Mouse (Mus musculus) embryonic facial prominence, embryonic 13.5 days (tissue): ENCODE results near the gene Bcas3. TPM values are rescaled to one million over a fixed set of nuclear protein-coding genes. Genes with fewer than 3 reads are reported as not detected.

Experiments used
- ATAC-seq: fragments of 200-750 bp; cut with Nextera tagmentation; 2 replicates; pipeline ENCODE4 v1.8.0; 2017; ENCODE audit warnings: low read depth; ENCODE audit not compliant: insufficient number of reproducible peaks, insufficient read depth, low FRiP score, low TSS enrichment
- H3K27ac ChIP-seq: fragments of 300-500 bp; sonication (generic); 2 replicates; pipeline ENCODE4 v1.5.1; 2015; ENCODE audit warnings: moderate library complexity, mild to moderate bottlenecking, inconsistent platforms
- H3K27me3 ChIP-seq: fragments of 300-500 bp; sonication (generic); 2 replicates; pipeline ENCODE4 v1.6.1; 2015; ENCODE audit warnings: mild to moderate bottlenecking, inconsistent platforms
- H3K36me3 ChIP-seq: fragments of 300-500 bp; sonication (generic); 2 replicates; pipeline ENCODE4 v1.6.1; 2015; ENCODE audit warnings: mild to moderate bottlenecking, inconsistent platforms
- H3K4me1 ChIP-seq: fragments of 300-500 bp; sonication (generic); 2 replicates; pipeline ENCODE4 v1.6.1; 2015; ENCODE audit warnings: inconsistent platforms
- H3K4me2 ChIP-seq: fragments of 300-500 bp; sonication (generic); 2 replicates; pipeline ENCODE4 v1.6.1; 2015; ENCODE audit warnings: moderate library complexity, mild to moderate bottlenecking, inconsistent platforms
- H3K4me3 ChIP-seq: fragments of 300-500 bp; sonication (generic); 2 replicates; pipeline ENCODE4 v1.5.1; 2015; ENCODE audit warnings: mild to moderate bottlenecking, inconsistent platforms
- H3K9ac ChIP-seq: fragments of 300-500 bp; sonication (generic); 2 replicates; pipeline ENCODE4 v1.6.1; 2015; ENCODE audit warnings: mild to moderate bottlenecking, inconsistent platforms
- H3K9me3 ChIP-seq: fragments of 300-500 bp; sonication (generic); 2 replicates; pipeline ENCODE4 v1.6.1; 2016; ENCODE audit warnings: inconsistent platforms
- WGBS: fragments of 180-500 bp; shearing (Covaris S2); methylation state at CpG from one replicate; pipeline ENCODE4 v1.1.7; 2015; ENCODE audit warnings: mixed read lengths; 5-methylcytosine and 5-hydroxymethylcytosine counted together
- polyA plus RNA-seq: library from polyadenylated mRNA; unstranded; fragments of >200 nt; fragmentation: Nextera tagmentation; extraction: Ambion mirVana; gene quantifications from 2 replicates; pipeline ENCODE4 v1.2.1, GENCODE M21; 2015

The Bcas3 gene
- polyA plus RNA-seq, 1 experiment from 2014 or later: 33.1 TPM

DNA sequence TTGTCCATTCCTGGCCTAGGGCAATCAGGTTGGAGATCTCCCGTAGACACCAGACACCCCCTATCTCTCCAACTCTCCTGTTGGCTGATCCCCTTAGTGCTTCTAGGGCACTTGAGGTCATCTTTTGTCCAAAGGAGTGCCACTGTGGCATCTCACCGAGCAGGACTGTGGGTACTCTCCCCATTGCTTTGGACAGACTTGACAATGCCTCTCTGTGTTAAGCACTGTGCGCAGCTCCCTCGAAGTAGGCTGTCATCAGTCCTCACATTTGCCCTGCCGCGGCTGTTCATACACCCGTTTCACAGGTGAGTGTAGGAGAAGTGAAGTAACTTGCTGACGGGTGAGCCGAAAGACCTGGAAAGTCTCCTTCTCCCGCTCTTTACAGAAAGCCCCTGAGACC is 366.1 kb downstream of the Bcas3 start:
- Histone ChIP-seq H3K9me3 (no peaks in the 10 kb centered on the region), H3K27me3 (peaks cover 10% of the 10 kb centered on the region; the same call in 1 of the 2 replicates), H3K27ac (no peak overlapping the region), H3K4me3 (no peak overlapping the region), H3K4me1 (peaks cover 37% of the 10 kb centered on the region), H3K4me2 (no peak overlapping the region), H3K36me3 (no peaks in the 10 kb centered on the region), H3K9ac (no peak overlapping the region)
- no peak for ATAC-seq
- WGBS: 81% methylated on average over 10 of the region's 10 CpGs

DNA sequence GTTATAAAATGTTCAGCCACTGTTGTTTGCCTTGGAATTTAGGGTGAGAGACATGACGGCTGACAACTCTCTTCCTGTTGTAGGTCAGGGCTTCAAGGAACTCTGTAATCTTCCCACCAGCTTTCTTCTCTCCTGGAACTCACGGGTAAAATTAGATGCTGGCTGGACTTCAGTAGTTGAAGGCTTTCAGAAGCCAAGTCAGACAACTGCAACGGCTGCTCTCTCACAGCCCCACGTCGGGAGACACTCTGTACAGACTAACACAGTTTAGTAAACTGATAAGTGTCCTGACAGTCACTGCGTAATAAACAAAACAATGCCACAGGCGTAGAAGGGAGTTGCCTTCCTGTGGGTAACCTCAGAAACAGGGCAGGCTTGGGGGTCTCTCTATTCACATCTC is 366.8 kb downstream of the Bcas3 start:
- no peak overlapping the region for H3K9ac ChIP-seq
- no peak overlapping the region for H3K4me3 ChIP-seq
- H3K36me3 ChIP-seq: no peaks in the 10 kb centered on the region
- peaks cover 10% of the 10 kb centered on the region; the same call in 1 of the 2 replicates for H3K27me3 ChIP-seq
- no peaks in the 10 kb centered on the region for H3K9me3 ChIP-seq
- H3K27ac ChIP-seq: no peak overlapping the region
- no peak for ATAC-seq
- 31% methylated on average over 7 of the region's 7 CpGs for WGBS
- H3K4me1 ChIP-seq: peaks cover 30% of the 10 kb centered on the region
- no peak overlapping the region for H3K4me2 ChIP-seq

DNA sequence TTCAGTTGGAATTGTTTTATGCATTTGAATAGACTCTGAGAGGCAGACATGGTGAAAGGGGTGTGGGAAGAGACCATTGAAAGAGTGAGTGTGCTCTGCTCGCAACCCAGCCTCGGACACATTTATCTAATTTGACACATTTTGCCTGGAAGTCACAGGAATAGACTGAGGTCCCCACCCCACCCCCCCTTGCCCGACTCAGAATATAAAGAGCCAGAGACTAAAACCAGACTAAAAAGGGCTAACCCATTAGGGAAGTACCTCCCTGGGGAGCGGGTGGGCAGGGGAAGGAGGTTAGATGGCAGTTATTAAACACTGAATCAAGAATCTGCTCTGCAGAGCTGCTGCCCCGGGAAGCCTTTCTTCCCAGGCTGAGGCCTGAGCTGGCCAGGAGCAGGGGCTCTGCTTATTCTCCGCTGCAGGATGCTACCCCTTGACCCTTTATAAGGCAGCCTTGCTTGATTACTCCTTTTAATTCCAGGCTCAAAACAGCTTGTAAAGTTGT is 367.4 kb downstream of the Bcas3 start:
- 15% methylated on average over 6 of the region's 6 CpGs for WGBS

DNA sequence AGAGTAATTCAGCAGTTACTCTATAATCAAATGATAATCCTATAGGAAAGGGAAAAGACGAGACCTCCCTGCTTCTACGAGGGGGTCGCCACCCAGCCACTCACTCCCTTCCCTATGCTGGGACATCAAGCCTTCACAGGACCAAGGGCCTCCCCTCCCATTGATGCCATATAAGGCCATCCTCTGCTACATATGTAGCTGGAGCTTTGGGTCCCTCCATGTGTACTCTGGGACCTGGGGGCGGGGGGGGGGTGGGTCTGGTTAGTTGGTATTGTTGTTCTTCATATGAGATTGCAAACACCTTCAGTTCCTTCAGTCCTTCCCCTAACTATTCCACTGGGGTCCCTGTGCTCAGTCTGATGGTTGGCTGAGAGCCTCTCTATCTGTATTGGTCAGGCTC is 369.0 kb downstream of the Bcas3 start:
- Histone ChIP-seq H3K4me3 (no peak overlapping the region), H3K36me3 (no peaks in the 10 kb centered on the region), H3K9ac (no peak overlapping the region), H3K4me1 (peaks cover 19% of the 10 kb centered on the region), H3K4me2 (no peak overlapping the region), H3K9me3 (no peaks in the 10 kb centered on the region), H3K27me3 (0 out of 2 replicates have a peak, but pooled peaks cover 7% of the 10 kb centered on the region), H3K27ac (no peak overlapping the region)
- 86% methylated on average over 4 of the region's 4 CpGs for WGBS
- no peak for ATAC-seq

More for the DNA sequence above, 367.4 kb downstream of the Bcas3 start:
- peaks cover 10% of the 10 kb centered on the region; the same call in 1 of the 2 replicates for H3K27me3 ChIP-seq
- no peaks in the 10 kb centered on the region for H3K9me3 ChIP-seq
- H3K9ac ChIP-seq: no peak overlapping the region
- peaks cover 26% of the 10 kb centered on the region for H3K4me1 ChIP-seq
- H3K4me3 ChIP-seq: no peak overlapping the region
- H3K27ac ChIP-seq: no peak overlapping the region
- no peak for ATAC-seq
- H3K36me3 ChIP-seq: no peaks in the 10 kb centered on the region
- H3K4me2 ChIP-seq: no peak overlapping the region

DNA sequence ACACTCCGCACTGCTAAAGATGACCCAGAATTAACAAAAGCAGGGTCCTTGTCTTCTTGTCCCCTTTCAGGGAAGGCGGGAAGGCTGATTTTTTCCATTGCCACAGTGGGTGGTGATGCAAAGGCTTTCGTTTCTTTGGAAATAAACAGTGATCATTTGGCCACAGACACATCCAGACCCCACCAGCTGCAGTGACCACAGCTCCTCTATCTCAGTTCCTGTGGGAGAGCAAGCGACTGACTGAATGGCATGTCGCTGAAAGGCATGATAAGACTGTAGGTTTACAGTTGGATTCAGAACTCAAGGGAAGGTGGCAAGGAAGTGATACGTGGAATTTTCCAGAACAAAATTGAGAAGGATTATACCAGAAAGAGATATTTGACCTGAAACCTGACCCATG is 371.2 kb downstream of the Bcas3 start:
- Histone ChIP-seq H3K9ac (no peak overlapping the region), H3K27ac (no peak overlapping the region), H3K27me3 (no peaks in the 10 kb centered on the region), H3K4me3 (no peak overlapping the region), H3K4me2 (no peak overlapping the region), H3K9me3 (no peaks in the 10 kb centered on the region), H3K36me3 (no peaks in the 10 kb centered on the region), H3K4me1 (peaks cover 18% of the 10 kb centered on the region)
- WGBS: 83% methylated on average over 6 of the region's 6 CpGs
- no peak for ATAC-seq

DNA sequence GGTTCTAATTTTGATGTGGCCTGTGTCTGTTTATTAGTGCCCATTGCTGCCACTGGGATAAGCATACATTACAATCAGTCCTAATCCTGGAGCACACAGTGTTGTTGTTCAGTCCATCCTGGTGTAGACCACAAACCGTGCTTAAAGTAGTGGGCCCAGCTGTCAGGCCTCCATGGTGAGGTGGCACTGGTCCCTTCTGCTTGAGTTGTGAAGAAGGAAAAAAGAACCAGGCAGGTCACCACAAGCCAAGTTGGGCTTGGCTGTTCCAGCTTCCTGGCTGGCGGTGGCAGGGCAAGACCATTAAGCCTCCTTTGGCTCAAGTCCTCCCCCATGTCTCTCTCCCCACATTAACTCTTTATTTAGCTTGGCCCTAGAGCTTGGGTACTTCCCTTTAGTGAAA is 376.8 kb downstream of the Bcas3 start:
- WGBS: 76% methylated on average over 2 of the region's 2 CpGs
- Histone ChIP-seq H3K27ac (no peak overlapping the region), H3K9ac (no peak overlapping the region), H3K4me1 (peaks cover 6% of the 10 kb centered on the region; the same call in 1 of the 2 replicates), H3K27me3 (no peaks in the 10 kb centered on the region), H3K9me3 (no peaks in the 10 kb centered on the region), H3K36me3 (no peaks in the 10 kb centered on the region), H3K4me2 (no peak overlapping the region), H3K4me3 (no peak overlapping the region)
- no peak for ATAC-seq

DNA sequence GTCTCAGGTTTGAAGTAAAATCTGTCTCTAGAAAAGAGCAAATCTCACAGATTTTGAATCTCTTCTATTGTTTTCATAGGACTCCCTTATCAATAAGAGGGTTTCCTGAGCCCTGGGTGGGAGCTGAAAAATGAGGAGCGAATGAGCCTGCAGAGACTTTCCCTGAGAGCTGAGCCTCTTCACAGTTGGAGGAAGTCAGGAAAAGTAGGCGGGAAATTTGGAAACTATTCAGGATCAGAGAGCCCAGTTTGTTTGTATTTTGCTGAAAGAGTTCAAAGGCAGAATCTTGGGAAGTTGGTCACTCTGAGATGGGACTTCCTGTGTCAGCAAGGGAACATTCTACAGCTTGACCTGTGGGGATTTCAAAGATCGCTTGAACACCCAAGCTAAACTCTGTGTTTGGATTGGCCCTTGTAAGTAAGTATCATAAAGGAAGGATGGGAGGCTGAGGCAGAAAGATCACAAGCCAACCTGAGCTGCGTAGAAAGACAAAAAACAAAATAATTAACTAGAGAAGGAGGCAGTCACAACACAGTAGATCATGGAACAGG is 379.6 kb downstream of the Bcas3 start:
- no peak overlapping the region for H3K4me3 ChIP-seq
- H3K4me2 ChIP-seq: no peak overlapping the region
- no peak overlapping the region for H3K27ac ChIP-seq
- no peaks in the 10 kb centered on the region for H3K27me3 ChIP-seq
- no peak for ATAC-seq
- H3K4me1 ChIP-seq: peaks cover 22% of the 10 kb centered on the region
- H3K36me3 ChIP-seq: no peaks in the 10 kb centered on the region
- no peak overlapping the region for H3K9ac ChIP-seq
- no peaks in the 10 kb centered on the region for H3K9me3 ChIP-seq
- WGBS: 73% methylated on average over 4 of the region's 4 CpGs

DNA sequence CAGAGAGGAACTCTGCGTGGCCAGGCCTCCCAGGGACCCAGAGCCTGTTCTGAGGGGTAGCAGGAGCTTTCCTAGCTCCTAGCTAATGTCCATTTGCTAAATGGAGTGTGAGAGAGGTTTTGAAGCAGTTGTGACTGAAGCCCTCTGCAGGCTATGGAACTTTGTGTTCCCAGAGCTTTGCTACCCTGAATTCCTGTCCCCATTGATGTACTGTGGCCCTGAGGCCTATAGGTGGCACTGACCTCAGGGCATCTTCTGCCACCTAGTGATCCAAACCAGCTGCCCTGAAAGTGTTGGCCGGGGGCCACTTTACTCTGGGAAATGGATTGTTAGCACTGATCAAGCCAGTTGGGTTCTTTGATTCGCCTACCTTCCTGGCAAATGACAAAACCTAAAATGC is 380.6 kb downstream of the Bcas3 start:
- Histone ChIP-seq H3K9me3 (no peaks in the 10 kb centered on the region), H3K9ac (no peak overlapping the region), H3K4me1 (peaks cover 31% of the 10 kb centered on the region), H3K27ac (no peak overlapping the region), H3K4me2 (no peak overlapping the region), H3K36me3 (no peaks in the 10 kb centered on the region), H3K4me3 (no peak overlapping the region), H3K27me3 (no peaks in the 10 kb centered on the region)
- ATAC-seq: no peak
- WGBS: 58% methylated on average over 3 of the region's 3 CpGs

DNA sequence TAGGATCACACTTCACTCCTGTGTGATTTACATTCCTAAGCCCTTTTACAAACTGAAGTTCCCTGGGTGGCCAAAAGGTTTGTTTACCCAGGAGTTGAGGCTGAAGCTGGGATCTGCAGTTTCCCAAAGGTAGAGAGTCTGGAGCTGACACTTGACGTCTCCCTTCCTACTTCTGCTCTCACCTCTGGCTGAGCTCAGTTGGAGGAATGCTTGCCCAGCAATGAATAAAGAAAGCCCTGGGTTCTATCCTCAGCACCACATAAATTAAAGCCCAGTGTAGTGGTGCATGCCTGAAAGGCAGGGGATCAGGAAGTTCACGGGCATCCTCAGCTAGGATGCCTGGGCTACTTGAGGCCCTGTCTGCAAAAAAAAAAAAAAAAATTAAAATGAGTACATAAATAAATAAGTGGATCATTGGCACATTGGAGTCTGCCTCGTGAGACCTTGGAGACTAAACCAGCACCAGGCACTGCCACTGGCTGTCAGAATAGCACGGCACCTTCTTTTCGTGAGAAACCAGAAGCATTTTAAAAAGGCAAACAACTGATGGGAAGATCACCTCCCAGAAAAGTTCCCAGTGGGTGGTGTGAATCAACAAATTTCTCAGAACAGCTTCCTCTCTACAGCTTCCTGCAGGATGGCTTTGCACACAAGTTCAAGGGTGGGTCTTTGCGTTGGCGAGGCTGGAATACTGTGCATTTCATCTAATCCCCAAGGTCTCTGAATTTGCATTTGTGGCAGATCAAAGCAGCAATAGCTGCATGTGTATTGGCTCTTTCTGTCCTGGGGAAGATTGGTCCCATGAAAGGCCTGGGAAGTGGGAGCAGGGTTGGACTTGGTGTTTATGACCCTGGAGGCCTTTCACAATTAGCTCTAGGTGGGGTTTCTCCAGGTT is 381.6 kb downstream of the Bcas3 start:
- no peak overlapping the region for H3K27ac ChIP-seq
- peaks cover 39% of the 10 kb centered on the region for H3K4me1 ChIP-seq
- WGBS: 60% methylated on average over 7 of the region's 7 CpGs
- H3K9me3 ChIP-seq: no peaks in the 10 kb centered on the region
- no peaks in the 10 kb centered on the region for H3K36me3 ChIP-seq
- H3K4me2 ChIP-seq: no peak overlapping the region
- H3K27me3 ChIP-seq: no peaks in the 10 kb centered on the region
- no peak for ATAC-seq
- H3K4me3 ChIP-seq: no peak overlapping the region
- no peak overlapping the region for H3K9ac ChIP-seq

DNA sequence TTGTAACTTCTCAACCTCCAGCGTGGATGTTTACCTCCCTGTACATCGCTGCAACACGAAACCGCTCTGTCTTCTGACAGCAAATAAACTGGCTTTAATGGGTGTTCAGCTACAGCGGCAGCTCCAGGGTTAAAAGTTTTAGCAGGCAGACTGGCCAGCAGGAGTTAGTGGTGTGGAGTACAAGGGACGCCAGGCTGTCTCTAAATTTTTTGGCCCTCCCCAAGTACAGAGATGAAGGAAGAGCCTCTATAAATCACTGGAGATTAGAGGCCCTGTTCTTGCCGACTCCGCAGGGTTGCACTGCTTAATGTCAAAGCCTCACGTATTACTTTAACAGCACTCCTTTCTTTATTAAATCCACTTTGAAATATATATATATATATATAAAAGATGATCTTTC is 384.3 kb downstream of the Bcas3 start:
- ATAC-seq: no peak
- Histone ChIP-seq H3K4me3 (no peak overlapping the region), H3K4me2 (no peak overlapping the region), H3K9me3 (no peaks in the 10 kb centered on the region), H3K27me3 (no peaks in the 10 kb centered on the region), H3K27ac (no peak overlapping the region), H3K9ac (no peak overlapping the region), H3K36me3 (no peaks in the 10 kb centered on the region), H3K4me1 (peaks cover 48% of the 10 kb centered on the region)
- WGBS: 14% methylated on average over 9 of the region's 9 CpGs

DNA sequence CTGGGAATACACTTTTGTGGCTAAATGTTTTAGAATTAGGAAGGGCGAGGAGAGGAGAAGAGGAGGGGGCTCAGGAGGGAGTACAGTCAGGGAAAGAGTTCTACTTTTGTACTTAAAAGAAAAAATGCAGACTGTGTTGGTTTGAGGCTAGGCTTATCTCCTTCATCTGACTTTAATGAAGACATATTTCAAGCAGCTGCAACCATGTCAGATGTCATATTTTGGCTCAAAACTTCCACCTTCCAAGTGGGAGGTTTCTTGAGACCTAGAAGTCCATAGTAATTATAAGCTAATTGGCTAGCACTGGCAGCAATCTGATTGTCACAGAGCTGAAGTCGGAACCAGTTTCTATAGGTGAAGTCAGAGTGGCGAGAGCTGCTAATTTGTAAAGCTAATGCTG is 384.9 kb downstream of the Bcas3 start:
- Histone ChIP-seq H3K9me3 (no peaks in the 10 kb centered on the region), H3K4me2 (no peak overlapping the region), H3K9ac (no peak overlapping the region), H3K4me1 (peaks cover 51% of the 10 kb centered on the region), H3K27ac (0 out of 2 replicates have a peak overlapping the region, but pooled peaks have one; percentile 11), H3K4me3 (no peak overlapping the region), H3K27me3 (0 out of 2 replicates have a peak, but pooled peaks cover 3% of the 10 kb centered on the region), H3K36me3 (no peaks in the 10 kb centered on the region)
- 28% methylated on average over 3 of the region's 3 CpGs for WGBS
- no peak for ATAC-seq

DNA sequence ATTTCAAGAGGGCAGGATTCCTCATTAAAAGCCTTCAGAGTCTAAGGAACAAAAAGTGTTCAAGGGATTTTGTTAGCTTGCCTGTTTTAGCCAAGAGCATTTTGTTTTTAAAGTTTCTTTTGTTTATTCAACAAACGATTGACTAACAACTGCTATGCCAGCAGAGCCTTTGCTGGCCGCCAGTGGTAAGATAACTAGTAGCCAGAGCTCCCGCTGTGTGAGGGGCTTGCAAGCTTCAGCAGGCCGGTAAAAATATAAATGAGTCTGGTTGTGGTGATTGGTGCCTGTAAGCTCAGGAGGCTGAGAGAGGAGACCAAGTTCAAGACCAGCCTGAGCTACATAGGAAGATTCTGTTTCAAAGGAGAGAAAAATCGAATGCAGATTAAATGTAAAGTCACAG is 385.6 kb downstream of the Bcas3 start:
- WGBS: 35% methylated on average over 5 of the region's 5 CpGs
- no peak for ATAC-seq
- no peak overlapping the region for H3K4me2 ChIP-seq

More for the DNA sequence above, 385.6 kb downstream of the Bcas3 start:
- Histone ChIP-seq H3K9me3 (no peaks in the 10 kb centered on the region), H3K9ac (no peak overlapping the region), H3K4me3 (no peak overlapping the region), H3K27ac (no peak overlapping the region), H3K4me1 (peaks cover 58% of the 10 kb centered on the region), H3K27me3 (0 out of 2 replicates have a peak, but pooled peaks cover 5% of the 10 kb centered on the region), H3K36me3 (no peaks in the 10 kb centered on the region)
